Mouse (Mus musculus): ENCODE measurements around the gene Pald1. TPM values are rescaled to one million over a fixed set of nuclear protein-coding genes. Genes with fewer than 3 reads are reported as not detected.

Gene Pald1
- total RNA-seq, 2 experiments from 2014 or later, result 18.5 to 28.3 TPM

DNA sequence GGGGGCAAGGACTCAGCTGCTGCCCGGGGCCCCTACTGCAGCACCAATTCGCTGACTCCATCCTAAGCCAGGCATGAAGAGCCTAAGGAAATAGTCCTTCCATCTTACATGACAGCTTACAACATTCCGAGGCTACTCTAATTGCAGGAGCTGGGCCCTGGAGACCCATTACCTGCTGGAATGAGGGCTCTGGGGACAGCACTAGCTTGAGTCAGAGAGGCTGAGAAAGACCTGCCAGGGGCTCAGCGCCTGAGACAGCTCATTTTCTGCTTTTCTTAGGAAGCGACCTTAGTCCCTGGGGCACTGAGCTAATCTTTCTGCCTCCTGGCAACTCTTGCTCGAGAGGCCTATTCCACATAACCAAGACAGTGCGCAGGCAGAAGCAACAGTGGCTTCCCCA, 54.4 kb downstream of the Pald1 start:
- DNase-seq, result peak; percentile 35

DNA sequence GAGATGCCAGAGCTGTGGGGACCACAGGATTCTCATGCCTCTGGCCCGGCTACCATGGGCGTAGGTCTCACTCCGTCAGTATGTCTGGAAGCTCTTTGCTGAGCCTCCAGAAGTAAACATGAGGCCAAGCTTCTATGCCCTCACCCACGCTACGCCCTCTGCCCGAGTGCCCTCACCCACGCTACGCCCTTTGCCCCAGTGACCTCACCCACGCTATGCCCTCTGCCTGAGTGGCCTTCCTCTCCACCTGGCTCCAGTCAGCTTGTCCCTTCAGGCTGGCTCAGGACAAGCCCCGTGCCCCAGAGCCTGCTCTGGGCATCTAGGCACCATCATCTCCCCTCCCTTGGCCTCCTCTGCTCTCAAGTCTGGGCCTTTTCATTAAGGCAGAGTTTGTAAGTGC, 55.8 kb downstream of the Pald1 start:
- DNase-seq, result no peak

DNA sequence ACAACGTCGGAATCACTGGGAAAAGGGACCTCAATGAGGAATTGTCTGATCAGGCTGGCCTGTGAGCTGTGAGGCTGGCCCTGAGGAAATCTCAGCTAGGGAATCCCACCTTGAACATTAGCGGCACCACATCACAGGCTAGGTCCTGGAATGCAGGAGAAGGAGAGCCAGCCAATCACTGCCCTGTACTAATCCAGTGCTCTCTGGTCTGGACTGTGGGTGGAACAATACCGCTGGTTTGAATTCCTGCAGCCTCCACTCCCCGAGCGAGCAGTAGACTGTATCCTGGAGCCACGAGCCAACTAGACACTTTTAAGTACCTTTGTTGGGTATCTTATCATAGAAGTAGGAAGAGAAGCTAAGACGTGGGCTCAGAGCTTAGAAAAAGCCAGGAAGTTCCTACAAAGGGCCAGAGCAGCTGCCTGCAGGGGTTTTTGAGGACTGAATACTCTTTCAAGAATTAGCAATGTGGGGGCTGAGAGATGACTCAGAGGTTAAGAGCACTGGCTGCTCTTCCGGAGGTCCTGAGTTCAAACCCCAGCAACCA, 57.5 kb downstream of the Pald1 start:
- DNase-seq, result no peak

DNA sequence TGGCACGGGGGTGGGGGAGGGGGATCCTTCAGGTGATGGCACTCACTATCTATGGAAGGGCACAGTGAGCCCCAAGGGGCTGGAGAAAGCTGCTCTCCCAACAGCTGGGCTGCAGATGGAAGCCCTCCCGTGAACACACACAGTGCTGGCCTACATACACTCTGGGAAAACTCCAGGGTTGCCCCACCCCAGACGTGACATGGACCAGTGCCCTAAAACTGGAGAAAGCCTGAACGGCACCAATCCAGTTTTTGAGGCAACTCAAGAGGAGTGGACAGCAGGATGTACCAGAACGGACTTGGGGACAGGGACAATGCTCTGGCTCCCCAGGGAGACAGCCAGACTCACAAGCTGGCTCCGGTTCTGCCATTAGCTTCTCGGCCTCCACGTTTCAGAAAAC, 58.6 kb downstream of the Pald1 start:
- no peak for DNase-seq

DNA sequence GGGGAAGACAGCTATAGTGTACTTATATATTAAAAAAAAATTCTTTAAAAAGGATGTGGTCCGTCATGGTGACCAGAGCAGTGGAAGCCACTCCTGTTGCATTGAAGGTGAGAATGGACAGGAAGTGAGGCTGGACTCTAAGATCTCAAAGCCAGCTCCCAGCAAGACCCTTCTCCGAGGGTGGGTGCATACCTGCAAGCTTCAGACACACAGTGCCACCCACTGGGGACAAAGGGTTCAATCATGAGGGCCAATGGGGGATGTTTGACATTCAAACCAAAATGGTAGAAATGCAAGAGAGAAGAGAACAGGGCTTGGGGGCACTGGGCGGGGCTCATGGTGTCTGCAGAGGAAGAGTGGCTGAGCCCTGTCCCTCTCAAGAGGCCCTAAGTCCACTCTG, 64.8 kb downstream of the Pald1 start:
- DNase-seq, result no peak

DNA sequence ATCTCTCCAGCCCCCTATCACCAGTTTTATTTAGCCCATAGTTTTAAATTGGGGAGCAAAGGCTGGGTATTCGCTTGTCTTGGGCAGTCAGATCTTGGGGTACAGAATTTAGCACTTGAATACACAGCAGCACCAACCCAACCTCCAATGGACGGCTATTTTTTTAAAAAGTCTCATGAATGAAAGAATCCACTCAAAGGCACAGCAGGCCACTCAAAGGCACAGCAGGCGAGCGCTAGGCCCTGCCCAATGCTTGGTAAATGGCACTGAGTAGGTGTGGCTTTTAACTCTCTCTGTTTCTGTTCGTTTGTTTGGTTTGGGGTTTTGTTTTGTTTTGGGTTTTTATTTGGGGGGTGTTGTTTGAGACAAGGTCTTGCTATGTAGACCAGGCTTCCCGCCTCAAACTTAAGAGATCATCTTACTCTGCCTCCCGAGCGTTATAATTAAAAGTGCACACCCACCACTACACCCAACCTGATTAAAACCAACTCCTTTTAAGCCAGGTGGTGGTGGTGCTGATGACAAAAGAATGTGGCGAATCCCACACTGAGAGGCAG, 67.9 kb downstream of the Pald1 start:
- no peak for DNase-seq

DNA sequence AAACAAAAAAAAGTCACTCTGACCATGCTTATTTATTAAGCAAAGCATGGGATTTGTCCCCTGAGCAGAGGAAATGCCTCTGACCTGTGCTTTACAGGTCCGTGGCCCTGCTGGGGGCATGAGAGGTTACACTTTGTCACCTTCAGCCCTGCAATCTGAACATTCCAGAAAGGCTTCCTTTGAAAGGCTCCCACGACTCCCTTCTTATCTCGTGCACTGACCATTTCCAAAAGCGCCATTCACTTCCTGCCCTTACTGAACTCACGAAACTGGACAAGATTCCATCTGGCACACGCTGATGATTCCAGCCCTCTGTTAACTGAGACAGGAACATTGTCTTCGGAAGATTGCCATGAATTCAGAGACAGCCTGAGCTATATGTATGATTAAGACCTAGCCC, 69.6 kb downstream of the Pald1 start:
- DNase-seq, result no peak

DNA sequence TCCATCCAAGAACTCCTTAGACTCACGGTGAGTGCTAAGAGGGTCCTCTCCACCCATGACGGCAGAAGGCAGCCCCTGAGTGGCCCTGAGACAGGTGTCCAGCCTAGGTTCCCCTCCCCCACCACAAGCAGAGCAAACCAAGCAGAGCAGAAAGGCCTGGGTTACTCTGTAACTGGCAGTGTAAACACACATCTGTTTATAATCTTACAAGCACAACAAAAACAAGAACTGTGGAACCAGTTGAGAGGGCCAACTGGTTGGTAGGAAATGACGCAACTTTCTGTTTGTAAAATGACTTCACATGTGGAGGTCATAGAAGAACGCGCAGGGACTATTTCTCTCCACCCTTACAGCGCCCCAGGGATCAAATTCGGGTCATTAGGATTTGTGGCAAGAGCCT, 70.6 kb downstream of the Pald1 start:
- DNase-seq, result no peak

DNA sequence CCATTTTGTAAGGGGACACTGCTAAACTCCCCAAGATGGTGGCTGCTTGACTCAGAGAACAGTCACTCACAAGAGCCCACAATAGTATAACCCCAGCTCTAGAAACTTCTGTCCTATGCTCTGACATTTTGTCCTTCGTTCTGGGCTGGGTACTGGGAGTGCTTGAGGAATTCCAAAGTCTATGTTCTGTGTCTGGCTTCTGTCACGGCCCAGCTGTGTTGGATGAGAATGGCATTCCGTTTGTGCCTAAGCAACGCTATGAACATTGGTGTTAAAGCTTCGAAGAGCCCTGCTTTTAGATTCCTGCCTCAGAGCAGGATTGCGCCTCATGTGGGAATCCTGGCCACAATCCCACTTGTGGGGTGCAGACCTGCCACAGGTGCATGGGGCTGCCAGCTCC, 71.2 kb downstream of the Pald1 start:
- no peak for DNase-seq

DNA sequence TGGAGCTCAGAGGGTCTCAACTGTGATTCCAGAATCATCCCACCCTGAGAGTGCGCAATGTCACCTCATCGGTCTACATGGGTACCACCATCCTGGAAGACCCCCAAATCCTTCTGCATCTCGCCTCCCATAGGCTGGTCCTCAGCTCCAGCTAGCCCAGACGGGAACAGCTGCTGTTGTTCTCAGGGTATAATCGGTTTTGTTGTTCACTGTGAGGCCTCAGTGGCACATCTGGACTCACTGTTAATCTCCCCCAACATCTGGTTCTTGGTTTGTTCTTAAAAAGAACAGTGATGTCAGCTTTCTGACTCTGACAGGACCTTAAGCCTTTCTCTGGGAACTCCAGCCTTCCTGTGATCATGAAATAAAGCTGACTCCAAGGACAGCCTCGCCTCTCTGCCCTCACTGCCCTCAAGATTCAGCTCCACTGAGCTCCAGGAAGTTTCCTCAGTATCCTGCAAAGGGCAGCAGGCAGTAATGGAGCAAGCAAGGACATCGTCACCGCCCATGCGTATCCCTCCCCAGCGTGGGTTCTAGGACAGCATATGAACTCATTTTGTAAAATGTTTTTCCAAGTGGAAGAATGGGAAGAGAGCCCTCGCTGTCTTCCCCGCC, 74.5 kb downstream of the Pald1 start:
- no peak for DNase-seq

DNA sequence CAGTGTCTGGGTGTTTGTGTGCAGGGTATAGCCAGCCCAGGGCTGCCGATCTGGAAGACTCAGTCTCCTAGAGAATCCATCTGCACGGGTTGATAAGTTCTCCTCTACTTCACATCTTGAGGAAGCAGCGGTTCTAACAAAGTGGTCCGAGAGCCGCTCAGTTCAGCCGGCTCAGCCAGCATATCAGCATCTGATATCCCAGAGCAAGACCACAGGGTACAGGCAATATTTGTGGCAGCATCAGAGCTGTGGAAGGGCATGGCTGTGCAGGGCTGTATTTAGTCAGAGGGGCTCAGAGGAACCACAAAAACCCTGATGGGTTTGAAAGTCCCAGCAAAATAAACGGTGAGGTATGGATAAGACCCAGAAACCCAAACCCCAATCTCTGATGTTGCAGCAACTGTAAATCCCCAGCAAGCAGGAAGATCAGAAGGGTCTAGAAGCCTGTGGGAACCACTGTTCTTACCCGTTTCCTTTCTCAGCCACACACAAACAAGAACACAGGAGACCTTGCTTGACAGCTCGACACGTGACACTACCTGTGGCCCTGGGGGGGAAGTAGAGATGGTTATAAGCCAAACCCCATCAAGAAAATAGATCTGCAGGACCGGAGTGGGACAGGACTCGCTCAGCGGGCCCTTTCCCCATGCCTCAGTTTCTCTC, 77.3 kb downstream of the Pald1 start:
- no peak for DNase-seq

DNA sequence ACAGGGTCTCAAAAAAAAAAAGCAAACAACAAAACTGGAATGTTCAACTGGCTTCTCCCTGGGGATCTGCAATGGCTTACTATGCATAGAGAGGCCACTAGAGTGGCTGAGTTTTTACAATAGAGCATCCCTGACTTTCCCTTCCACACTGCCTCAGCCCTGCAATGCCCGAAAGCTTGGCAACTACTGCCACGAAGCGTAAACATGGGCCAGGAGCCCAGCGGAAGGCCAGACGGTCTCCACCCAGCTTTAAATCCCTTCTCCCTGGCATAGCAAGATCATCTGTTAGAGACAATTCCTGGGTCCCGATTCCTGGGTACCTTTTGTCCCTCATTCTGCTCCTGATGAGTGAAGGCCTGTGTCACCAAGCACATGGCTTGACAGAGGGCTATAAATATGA, 79.3 kb downstream of the Pald1 start:
- DNase-seq, result no peak

DNA sequence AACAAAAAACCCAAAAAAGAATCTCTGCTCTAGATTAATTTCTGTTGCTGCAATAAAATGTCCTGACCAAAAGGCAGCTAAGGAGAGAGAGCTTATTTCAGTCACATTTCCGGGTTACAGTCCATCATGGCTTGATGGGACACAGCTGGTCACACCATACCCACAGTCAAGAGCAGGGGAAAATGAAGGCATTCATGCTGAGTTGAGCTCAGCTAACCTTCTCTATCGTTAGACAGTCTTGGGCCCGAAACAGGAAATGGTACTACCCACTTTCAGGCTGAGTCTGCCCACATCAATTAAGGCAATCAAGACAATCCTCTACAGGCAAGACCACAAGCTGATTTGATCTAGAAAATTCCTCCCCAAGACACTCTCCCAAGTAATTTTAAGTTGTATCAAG, 82.3 kb downstream of the Pald1 start:
- no peak for DNase-seq

DNA sequence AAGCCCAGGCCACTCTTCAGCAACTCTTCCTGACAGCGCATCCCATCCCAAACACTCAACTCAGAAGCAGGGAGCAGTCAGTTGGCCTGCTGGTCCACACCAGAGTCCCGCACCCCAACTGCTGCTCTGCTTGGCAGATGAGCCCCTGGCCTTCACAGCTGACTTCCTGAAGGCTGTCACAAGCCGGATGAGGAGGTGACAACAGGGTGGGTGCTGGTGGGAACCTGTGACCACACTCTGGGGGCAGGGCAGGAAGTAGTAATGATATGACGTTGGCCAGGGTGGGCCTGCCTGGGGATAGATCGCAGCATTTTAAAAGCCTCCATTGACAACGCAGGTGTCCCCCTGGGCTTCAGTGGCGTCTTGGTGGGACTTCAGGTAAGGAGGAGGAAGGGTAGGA, 85.9 kb downstream of the Pald1 start, which contains the start of gene Prf1:
TSS of gene Prf1 (plus strand) at position 357 of the 400 bp plus-strand sequence.
- DNase-seq, result no peak

DNA sequence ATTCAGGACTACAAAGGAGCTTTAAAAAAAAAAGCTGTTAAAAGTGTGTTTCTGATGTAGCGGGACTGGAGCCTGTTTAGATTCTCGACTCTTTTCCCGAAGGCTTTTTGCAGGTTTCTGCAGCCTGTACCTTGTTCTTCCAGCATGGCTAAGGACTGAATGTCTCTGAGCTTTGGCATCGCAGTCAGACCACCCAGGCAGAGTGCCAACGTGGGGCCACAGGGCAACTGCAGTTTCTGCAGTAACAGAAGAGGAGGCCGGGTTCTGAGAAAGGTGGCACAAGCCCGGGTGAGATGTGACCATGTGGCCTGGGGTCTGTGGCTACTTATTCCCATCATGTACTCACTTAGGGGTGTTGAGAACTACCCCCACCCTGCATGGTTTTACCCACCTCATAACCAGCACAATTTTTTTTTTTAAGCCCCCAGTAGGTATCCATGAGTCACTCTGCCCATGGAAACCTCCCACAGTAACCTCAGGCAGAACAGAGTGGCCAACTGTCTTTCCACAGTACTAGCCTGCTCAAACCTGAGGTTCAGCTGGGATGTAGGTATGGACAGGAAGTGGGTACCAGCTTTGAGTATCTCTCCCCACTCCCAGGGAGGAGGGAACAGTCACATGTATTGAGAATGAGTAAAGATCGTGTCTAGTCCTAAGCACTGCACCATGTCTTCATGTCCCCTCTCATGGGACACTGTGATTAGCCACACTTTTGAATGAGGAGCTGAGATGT, 86.5 kb downstream of the Pald1 start:
- no peak for DNase-seq

DNA sequence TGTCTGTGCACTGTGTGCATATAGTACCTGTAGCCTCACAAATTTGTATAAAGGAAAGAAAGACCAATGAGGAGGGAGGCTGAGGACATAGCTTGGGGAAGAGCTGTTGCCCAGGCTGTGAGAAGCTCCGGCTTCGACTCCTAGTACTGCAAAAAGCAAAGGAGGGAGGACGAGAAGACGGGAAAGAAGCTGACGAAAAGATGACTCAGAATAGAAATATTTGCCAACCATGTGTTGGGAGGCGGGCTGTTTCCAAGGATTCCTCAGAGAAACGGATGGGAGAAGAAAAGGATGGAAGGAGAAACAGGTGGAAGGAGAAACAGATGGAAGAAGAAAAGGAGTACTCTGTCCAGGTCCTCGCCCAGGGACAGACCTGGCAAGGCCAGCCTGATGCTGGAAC, 89.1 kb downstream of the Pald1 start:
- DNase-seq, result no peak

DNA sequence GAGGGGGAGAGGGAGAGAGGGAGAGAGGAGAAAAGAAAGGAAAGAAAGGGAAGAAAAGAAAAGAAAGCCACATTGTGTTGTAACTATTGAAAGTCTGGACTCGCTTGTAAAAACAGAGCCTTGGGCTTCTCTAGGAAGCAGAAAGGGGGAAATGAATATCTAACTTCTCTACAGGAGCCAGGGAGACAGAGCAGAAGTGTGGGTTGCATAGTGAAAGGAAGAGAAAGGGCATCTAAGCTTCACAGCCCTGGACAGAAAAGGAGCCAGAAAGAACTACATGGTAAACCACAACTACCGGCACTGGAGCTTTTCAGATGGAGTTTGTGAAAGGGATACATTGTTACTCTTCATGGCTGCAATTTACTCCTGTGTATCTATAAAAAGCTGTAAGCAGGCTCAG, 92.9 kb downstream of the Pald1 start:
- no peak for DNase-seq

DNA sequence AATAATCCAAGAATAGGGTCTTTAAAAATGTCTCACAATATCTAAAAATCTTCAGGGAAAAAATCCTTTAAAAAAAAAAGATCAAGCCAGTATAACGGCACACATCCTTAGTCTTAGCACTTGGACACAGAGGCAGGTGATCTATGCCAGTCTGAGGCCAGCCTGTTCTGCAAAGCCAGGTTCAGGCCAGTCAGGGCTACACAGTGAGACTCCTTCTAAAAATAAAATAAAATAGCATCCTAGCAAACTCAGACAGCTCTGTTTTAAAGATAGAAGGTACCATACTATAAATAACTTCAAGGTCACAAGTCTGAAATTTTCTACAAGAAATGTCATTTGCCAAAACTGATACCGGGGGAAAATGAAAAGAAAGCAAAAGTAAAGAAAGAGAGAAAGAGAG, 93.3 kb downstream of the Pald1 start:
- DNase-seq, result no peak

DNA sequence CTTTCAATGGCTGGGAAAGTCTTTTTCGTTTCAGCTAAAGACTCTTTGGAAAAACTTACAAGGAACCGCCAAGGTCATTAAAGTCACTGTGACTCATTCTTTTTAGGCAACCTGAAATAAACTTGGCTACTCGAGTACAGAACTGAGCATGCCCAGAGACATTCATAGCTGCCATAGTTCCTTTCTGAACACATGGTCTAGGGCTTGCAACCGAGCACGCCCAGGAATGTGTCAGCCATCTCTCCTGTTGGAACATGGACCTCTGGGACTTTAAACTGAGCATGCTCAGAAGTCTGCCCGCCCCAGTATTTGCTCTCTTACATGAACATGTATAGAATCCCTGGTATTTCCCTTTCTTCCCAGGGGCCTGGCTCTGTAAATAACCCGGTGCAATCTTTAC, 97.1 kb downstream of the Pald1 start:
- DNase-seq, result no peak

DNA sequence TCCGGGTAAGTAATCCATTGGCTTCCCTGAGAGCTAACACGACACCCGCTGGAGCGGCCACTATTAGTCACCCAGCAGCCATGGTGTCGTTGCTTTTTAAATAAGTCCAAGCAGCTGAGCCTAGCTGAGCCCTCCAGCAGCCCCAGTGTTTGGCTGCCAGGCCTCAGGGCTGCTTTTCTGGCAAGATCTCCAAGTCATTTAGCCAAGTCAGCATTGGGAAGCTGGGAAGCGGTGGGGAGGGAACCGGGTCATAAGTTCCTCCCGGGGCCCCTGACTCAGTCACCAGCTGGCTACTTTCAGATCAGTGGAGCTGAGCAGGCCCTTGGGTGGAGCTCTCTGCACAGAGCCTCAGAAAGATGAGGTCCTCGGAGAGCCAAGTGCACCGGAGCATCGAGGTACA, 98.1 kb downstream of the Pald1 start:
- peak; percentile 56 for DNase-seq

DNA sequence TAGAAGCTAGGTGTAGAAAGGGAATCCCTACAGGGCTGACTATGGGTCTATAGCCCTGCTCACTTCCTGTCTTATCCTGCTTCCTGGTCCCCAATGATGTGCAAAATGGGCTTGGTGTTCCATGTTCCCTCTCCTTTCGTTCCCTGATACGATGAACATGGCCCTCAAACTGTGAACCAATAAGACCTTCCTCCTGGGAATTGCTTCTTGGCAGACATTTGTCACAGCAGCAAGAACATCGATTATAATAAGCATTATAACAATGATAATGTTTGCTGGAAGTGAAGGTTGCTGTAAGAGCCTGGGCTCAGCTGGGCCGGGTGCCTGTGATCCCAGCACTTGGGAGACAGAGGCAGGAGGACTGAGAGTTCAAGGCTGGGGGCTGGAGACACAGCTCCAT, 99.0 kb downstream of the Pald1 start:
- no peak for DNase-seq

DNA sequence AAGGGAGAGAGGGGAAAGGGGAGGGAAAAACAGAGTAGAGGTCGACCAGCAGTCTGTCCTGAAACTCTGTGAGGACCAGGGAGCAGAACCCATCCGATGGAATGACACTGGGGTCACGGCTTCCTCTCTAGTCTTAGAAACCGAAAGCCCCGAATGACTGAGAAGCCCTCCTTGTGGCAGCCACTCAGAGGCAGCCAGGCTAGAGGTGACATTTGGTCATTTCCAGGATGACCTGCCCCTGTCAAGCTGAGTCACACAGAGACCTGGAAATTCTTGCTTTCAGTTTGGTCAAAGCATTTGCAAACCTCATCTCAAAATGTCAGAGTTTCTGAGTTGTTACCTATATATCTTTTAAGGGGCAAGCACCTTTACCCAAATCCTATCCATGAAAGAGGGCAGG, 102.2 kb downstream of the Pald1 start:
- DNase-seq, result no peak
